Mouse (Mus musculus): Measurements from ENCODE around the gene Slc9a3r2. TPM values are rescaled to one million over a fixed set of nuclear protein-coding genes. Genes with fewer than 3 reads are reported as not detected.

Slc9a3r2 gene
- total RNA-seq, 2 experiments from 2014 or later: 35.4 to 35.6 TPM

DNA sequence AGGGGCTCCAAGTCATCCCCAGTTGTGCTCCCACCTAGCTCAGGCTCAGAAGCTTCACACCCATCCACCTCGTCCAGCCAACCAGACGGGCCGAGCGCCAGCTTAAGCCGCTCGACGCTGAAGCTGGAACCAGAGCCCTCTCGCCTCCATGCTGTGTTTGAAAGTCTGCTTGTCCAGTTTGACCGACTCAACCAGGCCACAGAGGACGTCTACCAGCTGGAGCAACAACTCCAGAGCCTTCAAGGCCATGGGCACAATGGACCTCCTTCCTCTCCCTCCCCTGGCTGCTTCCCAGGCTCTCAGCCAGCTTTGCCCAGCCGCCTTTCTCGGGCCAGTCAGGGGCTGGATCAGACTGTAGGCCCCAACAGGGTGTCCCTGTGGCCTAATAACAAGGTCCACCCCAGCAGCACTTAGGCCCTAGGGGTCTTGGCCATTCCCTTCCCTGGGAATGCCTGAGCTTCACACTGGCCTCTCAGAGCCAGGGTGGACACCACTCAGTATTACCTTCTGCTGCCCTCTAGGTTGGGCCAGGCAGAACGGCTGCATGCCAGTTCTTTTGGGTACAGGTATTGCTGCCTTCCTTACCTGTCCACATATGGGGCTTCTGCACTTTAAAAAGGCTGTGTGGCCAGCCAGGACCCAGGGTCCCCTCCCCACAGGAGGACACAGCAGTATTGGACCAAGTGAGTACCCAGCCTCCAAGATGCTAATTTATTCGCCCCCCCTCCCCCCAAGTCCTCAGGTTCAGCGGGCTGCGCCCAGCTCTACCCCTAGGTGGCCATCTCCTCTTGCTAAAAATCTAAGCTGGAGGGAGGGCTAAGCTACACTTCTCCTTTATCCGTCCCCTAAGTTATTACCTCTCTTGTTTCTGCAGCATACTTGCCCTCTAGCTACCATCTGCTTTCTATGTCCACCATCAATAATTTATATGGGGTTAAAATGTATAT lies 54.7 kb downstream of the Slc9a3r2 start:
- no peak for DNase-seq (ENCODE audit: low spot score in 2 of 2)

DNA sequence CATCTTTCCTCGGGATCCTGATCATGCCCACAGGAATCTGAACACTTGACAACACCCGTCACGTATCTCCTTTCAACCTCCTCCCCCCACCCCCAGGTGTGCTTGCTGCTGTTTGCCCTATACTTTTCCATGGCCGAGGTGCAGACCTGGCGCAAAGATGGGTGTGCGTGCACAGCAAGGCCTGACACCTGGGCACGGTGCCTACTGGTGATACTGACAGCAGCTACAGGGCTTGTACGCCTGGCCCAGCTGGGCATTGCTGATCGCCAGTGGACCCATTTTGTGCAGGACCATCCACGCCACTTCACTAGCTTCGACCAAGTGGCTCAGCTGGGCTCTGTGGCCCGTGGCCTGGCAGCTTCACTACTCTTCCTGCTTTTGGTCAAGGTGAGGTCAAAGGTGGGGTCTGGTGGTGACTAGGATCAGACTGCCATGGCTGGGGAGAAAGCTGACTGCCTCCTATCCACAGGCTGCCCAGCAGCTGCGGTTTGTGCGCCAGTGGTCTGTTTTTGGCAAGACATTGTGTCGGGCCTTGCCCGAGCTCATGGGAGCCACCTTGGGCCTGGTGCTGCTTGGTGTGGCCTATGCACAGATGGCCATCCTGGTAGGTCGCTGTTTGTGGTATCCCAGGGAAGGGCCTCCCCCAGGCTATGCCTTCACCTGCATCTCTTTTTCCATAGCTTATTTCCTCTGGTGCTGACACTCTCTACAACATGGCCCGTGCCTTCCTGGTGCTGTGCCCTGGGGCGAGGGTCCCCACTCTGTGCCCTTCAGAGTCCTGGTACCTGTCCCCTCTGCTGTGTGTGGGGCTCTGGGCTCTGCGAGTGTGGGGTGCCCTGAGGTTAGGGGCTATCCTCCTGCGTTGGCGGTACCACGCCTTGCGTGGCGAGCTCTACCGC lies 55.9 kb downstream of the Slc9a3r2 start:
- DNase-seq (ENCODE audit: low spot score in 2 of 2): no peak

DNA sequence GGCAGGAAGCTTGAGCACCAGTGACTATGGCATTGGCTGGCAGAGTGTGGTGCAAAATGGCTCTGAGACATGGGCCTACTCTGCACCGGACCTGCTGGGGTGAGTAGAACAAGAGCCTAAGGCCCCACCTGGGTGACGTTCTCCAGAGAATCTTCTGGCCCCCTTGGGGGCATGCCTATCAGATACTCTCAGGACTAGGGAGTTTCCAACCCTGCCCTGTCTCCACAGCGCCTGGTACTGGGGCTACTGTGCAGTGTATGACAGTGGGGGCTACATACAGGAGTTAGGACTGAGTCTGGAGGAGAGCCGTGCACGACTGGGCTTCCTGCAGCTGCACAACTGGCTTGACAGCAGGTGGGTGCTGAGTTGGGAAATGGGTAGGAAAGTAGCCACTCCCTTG lies 56.9 kb downstream of the Slc9a3r2 start:
- no peak for DNase-seq (ENCODE audit: low spot score in 2 of 2)

DNA sequence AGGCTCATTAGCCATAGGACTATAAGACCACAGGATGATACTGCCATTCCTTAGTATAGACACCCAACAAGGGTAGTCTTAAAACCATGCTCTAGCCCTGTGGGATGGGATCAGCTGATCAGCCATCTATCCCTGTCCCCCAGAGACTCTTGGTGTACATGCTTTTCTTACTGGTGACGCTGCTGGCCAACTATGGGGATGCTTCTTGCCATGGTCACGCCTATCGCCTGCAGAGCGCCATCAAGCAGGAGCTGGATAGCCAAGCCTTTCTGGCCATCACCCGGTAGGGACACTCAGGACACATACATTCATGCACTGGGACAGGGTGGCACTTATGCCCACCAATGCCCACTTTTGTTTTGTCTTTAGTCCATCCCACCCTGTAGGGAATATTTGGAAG lies 58.4 kb downstream of the Slc9a3r2 start:
- no peak for DNase-seq (ENCODE audit: low spot score in 2 of 2)

DNA sequence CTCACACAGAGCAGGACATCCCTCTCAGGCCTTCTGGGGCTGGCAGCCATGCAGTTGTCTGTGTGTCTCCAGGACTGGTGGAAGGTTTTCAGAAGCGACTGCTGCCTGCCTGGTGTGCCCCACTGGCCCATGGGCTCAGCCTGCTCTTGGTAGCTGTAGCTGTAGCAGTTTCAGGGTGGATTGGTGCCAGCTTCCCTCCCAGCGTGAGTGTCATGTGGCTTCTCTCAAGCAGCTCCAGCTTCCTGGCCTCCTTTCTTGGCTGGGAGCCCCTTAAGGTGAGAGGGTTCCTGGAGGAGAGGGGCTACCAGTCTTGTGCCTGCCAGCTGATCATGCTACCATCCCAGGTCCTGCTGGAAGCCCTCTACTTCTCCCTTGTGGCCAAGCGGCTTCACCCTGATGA lies 59.2 kb downstream of the Slc9a3r2 start:
- no peak for DNase-seq (ENCODE audit: low spot score in 2 of 2)

Small RNA genes lying within 50 kb of the gene (microRNA-seq; reads per million reads assigned to microRNA genes)
- gene Gm24589: 0.63 reads per million

Other genes starting within 250 kb of the Slc9a3r2 start
- gene Rnps1, start 235.8 kb downstream of the Slc9a3r2 start, total RNA-seq (2021): 10 to 100 TPM; 83.7 to 93.6 TPM
- gene Eci1, start 223.7 kb downstream of the Slc9a3r2 start, total RNA-seq (2021): 100 to 1,000 TPM; 117 to 133 TPM
- gene Dnase1l2, start 207.2 kb downstream of the Slc9a3r2 start, total RNA-seq (2021): 1 to 10 TPM; 1.9 TPM
- gene E4f1, start 180.0 kb downstream of the Slc9a3r2 start, total RNA-seq (2021): 10 to 100 TPM; 18.0 to 20.7 TPM
- 10 to 100 TPM; 34.6 to 37.4 TPM for gene Pgp, start 179.9 kb downstream of the Slc9a3r2 start, total RNA-seq (2021)
- 1 to 10 TPM in 1 of 2 experiments, under 1 TPM in 1; 0.91 to 1.5 TPM for gene Bricd5, start 176.4 kb downstream of the Slc9a3r2 start, total RNA-seq (2021)
- 10 to 100 TPM; 12.4 to 16.8 TPM for gene Mlst8, start 171.2 kb downstream of the Slc9a3r2 start, total RNA-seq (2021)
- gene Caskin1, start 161.7 kb downstream of the Slc9a3r2 start, total RNA-seq (2021): 1 to 10 TPM; 1.6 TPM
- gene Traf7, start 122.4 kb downstream of the Slc9a3r2 start, total RNA-seq (2021): 10 to 100 TPM; 80.8 to 86.3 TPM
- gene Rab26, start 116.1 kb downstream of the Slc9a3r2 start, total RNA-seq (2021): under 1 TPM; 0.52 to 0.64 TPM
- gene Pkd1, start 100.5 kb downstream of the Slc9a3r2 start, total RNA-seq (2021): 10 to 100 TPM; 60.5 to 66.7 TPM
- gene Tsc2, start 17.7 kb downstream of the Slc9a3r2 start, total RNA-seq (2021): 10 to 100 TPM; 66.4 to 75.4 TPM
- gene Nthl1, start 17.6 kb downstream of the Slc9a3r2 start, total RNA-seq (2021): 1 to 10 TPM; 7.5 TPM
- gene Npw, start 8.1 kb upstream of the Slc9a3r2 start, total RNA-seq (2021): not detected
- gene Zfp598, start 19.4 kb upstream of the Slc9a3r2 start, total RNA-seq (2021): 10 to 100 TPM; 25.7 to 29.6 TPM
- under 1 TPM; 0.13 to 0.15 TPM for gene Syngr3, start 39.6 kb upstream of the Slc9a3r2 start, total RNA-seq (2021)
- 10 to 100 TPM; 22.9 to 24.6 TPM for gene Gfer, start 45.8 kb upstream of the Slc9a3r2 start, total RNA-seq (2021)
- gene Noxo1, start 45.9 kb upstream of the Slc9a3r2 start, total RNA-seq (2021): 1 to 10 TPM; 2.2 to 3.3 TPM
- gene Tbl3, start 57.3 kb upstream of the Slc9a3r2 start, total RNA-seq (2021): 10 to 100 TPM; 19.1 to 20.4 TPM
- under 1 TPM in 1 of 2 experiments, not detected in 1; 0.23 TPM for gene Rnf151, start 67.7 kb upstream of the Slc9a3r2 start, total RNA-seq (2021)
- gene Rps2, start 67.8 kb upstream of the Slc9a3r2 start, total RNA-seq (2021): 100 to 1,000 TPM; 750 to 839 TPM
- 100 to 1,000 TPM; 383 to 407 TPM for gene Ndufb10, start 74.2 kb upstream of the Slc9a3r2 start, total RNA-seq (2021)
- gene Rpl3l, start 77.5 kb upstream of the Slc9a3r2 start, total RNA-seq (2021): 100 to 1,000 TPM; 215 to 219 TPM
- 100 to 1,000 TPM in 1 of 2 experiments, 10 to 100 TPM in 1; 91.8 to 101 TPM for gene Msrb1, start 86.3 kb upstream of the Slc9a3r2 start, total RNA-seq (2021)
- not detected for gene Hs3st6, start 102.7 kb upstream of the Slc9a3r2 start, total RNA-seq (2021)
- not detected for gene Meiob, start 154.0 kb upstream of the Slc9a3r2 start, total RNA-seq (2021)
- 10 to 100 TPM; 65.5 to 68.8 TPM for gene Hagh, start 189.8 kb upstream of the Slc9a3r2 start, total RNA-seq (2021)
- 10 to 100 TPM; 26.4 to 29.0 TPM for gene Fahd1, start 200.0 kb upstream of the Slc9a3r2 start, total RNA-seq (2021)
- 1 to 10 TPM; 3.1 to 6.4 TPM for gene Igfals, start 215.7 kb upstream of the Slc9a3r2 start, total RNA-seq (2021)
- 10 to 100 TPM; 19.2 to 21.4 TPM for gene Nubp2, start 236.0 kb upstream of the Slc9a3r2 start, total RNA-seq (2021)
- gene Spsb3, start 236.3 kb upstream of the Slc9a3r2 start, total RNA-seq (2021): 10 to 100 TPM; 29.0 to 32.3 TPM
- gene Eme2, start 244.8 kb upstream of the Slc9a3r2 start, total RNA-seq (2021): 10 to 100 TPM; 27.8 to 28.0 TPM
- gene Mrps34, start 244.8 kb upstream of the Slc9a3r2 start, total RNA-seq (2021): 10 to 100 TPM; 93.0 to 94.7 TPM
- gene Nme3, start 246.2 kb upstream of the Slc9a3r2 start, total RNA-seq (2021): 10 to 100 TPM; 10.3 to 14.5 TPM